Mouse (Mus musculus): ENCODE results near the gene Pom121. TPM values are rescaled to one million over a fixed set of nuclear protein-coding genes. Genes with fewer than 3 reads are reported as not detected.
"Not testable (repeated sequence)": the region's sequence is repeated elsewhere in the genome, so short reads cannot be mapped to it uniquely, and the experiment has no call there.

Gene Pom121
- polyA plus RNA-seq, 1 experiment from 2014 or later, result 20.9 TPM

DNA sequence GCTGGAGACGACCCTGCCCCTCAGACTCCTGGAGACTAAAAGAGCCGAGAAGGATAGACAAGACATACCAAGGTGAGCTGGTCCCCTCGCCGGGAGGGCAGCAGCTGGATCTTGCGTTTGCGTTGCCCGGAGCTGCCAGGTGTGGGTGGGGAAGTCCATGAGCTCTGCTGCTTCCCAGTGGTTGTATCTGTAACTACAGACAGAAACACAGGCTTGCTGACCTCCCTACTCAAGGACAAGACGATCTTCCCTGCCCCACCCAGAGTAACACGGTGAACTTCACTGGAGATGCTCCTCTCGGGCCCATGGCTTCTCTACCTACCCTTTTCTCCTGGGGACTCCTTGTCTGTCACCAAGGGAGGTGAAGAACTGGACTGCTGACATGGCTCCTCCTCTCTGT lies 10.6 kb downstream of the Pom121 start:
- Histone ChIP-seq H3K4me3 (no peak overlapping the region), H3K27me3 (ENCODE audit: insufficient read depth, poor library complexity, severe bottlenecking) (no peaks in the 10 kb centered on the region), H3K27ac (no peak overlapping the region), H3K36me3 (peaks cover 100% of the 10 kb centered on the region), H3K9me3 (no peaks in the 10 kb centered on the region), H3K4me1 (replicated peaks) (no peaks in the 10 kb centered on the region)
- WGBS, result 90% methylated on average over 10 of the region's 10 CpGs
- no peak for DNase-seq (ENCODE audit: low spot score)

DNA sequence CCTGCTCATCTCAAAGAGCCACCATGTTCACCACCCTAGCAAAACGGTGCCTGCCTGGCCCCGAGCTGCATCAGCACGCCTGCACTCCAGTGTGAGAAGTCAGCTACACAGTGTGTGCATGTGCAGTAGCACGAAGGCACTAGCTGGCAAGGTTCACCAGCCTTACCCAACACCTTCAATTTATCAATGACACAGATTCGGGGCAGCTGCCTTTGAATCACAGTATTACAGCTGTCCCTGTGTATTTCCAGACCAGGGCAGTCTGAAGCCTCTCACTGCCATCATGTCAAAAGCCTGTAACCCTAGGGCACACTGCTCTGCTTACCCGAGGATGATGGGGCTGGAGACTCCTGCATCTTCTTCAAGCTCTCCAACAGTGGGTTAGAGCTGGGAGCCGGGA lies 11.6 kb downstream of the Pom121 start:
- DNase-seq (ENCODE audit: low spot score), result no peak
- H3K9me3 ChIP-seq, result no peaks in the 10 kb centered on the region
- WGBS, result 91% methylated on average over 7 of the region's 7 CpGs
- no peaks in the 10 kb centered on the region for H3K27me3 ChIP-seq (ENCODE audit: insufficient read depth, poor library complexity, severe bottlenecking)
- H3K27ac ChIP-seq, result no peak overlapping the region
- peaks cover 100% of the 10 kb centered on the region for H3K36me3 ChIP-seq
- no peaks in the 10 kb centered on the region for H3K4me1 ChIP-seq (replicated peaks)
- no peak overlapping the region for H3K4me3 ChIP-seq

DNA sequence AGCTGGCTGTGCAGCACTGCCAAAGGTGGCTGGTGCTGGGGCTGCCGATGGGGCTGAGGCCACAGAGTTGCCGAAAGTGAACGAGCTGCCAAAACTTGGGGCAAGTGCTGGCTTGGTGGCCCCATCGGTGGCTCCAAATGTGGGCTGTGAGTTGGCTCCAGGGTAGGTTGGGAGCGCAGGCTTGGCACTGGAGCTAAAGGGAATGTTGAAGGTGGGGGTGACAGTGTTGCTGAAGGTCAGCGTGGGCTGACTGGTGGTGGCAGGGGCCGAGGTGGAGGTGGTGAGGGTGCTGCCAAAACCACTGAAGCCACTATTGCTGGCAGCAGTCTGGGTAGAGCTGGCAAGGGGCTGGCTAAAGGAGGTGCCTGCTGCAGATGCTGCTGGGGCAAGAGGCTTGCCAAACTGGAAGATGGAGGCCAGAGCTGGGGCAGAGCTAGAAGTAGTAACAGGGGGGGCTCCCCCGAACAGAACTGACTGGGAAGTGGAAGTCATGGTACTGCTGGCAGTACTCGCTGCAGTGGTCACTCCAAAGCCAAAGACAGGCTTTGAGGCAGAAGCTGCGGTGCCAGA lies 12.9 kb downstream of the Pom121 start:
- DNase-seq (ENCODE audit: low spot score), result no peak

DNA sequence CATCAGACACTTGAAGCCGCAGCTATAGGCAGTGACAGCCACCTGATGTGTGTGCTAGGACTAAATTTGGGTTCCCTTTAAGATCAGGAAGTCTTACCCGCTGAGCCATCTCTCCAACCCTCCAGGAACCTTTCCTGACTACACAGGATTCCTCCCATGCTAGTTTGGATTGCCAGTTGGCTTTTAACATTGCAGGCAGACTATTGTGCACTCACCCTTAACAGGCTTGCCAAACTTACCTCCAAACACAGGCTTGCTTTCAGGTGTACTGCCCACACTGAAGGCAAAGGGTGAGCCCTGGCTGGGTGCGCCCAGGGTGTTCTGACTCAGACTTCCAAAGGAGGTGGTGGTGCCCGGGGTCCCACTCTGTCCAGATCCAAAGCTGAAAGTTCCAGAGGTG lies 13.7 kb downstream of the Pom121 start:
- no peaks in the 10 kb centered on the region for H3K27me3 ChIP-seq (ENCODE audit: insufficient read depth, poor library complexity, severe bottlenecking)
- H3K4me1 ChIP-seq (replicated peaks), result no peaks in the 10 kb centered on the region
- peaks cover 100% of the 10 kb centered on the region for H3K36me3 ChIP-seq
- no peak overlapping the region for H3K4me3 ChIP-seq
- no peak overlapping the region for H3K27ac ChIP-seq
- H3K9me3 ChIP-seq, result no peaks in the 10 kb centered on the region
- DNase-seq (ENCODE audit: low spot score), result no peak
- WGBS, result 96% methylated on average over 4 of the region's 4 CpGs

More for the DNA sequence above, 12.9 kb downstream of the Pom121 start:
- peaks cover 100% of the 10 kb centered on the region for H3K36me3 ChIP-seq
- H3K4me1 ChIP-seq (replicated peaks), result no peaks in the 10 kb centered on the region
- no peak overlapping the region for H3K4me3 ChIP-seq
- no peaks in the 10 kb centered on the region for H3K27me3 ChIP-seq (ENCODE audit: insufficient read depth, poor library complexity, severe bottlenecking)
- H3K9me3 ChIP-seq, result no peaks in the 10 kb centered on the region
- WGBS, result 93% methylated on average over 10 of the region's 10 CpGs
- no peak overlapping the region for H3K27ac ChIP-seq

DNA sequence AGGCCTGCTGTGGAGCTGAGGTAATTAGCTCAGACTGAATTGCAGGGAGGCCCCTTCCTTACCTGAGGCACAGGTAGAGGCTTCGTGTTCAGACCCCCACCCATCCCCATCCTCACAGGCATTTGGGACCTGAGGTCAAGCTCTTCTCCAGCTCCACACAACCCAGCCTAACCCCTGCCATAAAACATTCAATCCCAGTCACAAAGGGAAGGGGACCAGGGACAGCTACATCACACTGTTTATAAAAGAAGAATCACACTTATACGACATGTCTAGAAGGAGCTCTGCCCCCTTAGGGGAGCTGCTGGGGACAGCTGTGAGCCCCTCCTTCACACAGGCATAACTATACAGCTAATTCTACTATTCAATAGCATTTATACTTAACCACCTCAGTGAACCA lies 18.0 kb downstream of the Pom121 start:
- peaks cover under 1% of the 10 kb centered on the region; the same call in 1 of the 2 replicates for H3K4me1 ChIP-seq (replicated peaks)
- DNase-seq (ENCODE audit: low spot score), result no peak
- H3K9me3 ChIP-seq, result peaks cover 6% of the 10 kb centered on the region; the same call in 1 of the 2 replicates
- H3K36me3 ChIP-seq, result peaks cover 100% of the 10 kb centered on the region
- 74% methylated on average over 2 of the region's 2 CpGs for WGBS
- H3K27me3 ChIP-seq (ENCODE audit: insufficient read depth, poor library complexity, severe bottlenecking), result no peaks in the 10 kb centered on the region
- no peak overlapping the region for H3K4me3 ChIP-seq
- H3K27ac ChIP-seq, result no peak overlapping the region

DNA sequence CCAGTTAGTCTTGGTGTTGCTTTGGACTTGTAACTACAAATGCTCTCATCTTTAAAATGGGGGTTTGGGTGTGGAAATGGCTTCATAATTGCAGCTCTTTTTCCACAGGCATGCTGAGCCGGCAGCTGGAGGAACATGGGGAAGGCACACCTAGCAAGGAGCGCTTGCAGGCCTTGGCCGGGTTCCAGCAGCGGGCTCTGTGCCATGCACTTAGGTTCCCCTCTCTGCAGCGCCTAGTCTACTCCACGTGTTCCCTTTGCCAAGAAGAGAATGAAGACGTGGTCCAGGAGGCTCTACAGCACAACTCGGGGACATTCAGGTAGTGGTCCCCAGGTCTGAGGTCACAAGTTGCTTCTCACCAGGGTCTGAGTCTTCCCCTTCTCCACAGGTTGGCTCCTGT lies 19.2 kb downstream of the Pom121 start:
- DNase-seq (ENCODE audit: low spot score), result no peak
- 92% methylated on average over 8 of the region's 8 CpGs for WGBS
- Histone ChIP-seq H3K27me3 (ENCODE audit: insufficient read depth, poor library complexity, severe bottlenecking) (no peaks in the 10 kb centered on the region), H3K9me3 (peaks cover 6% of the 10 kb centered on the region; the same call in 1 of the 2 replicates), H3K4me3 (no peak overlapping the region), H3K27ac (no peak overlapping the region), H3K4me1 (replicated peaks) (peaks cover 12% of the 10 kb centered on the region), H3K36me3 (peaks cover 92% of the 10 kb centered on the region)

DNA sequence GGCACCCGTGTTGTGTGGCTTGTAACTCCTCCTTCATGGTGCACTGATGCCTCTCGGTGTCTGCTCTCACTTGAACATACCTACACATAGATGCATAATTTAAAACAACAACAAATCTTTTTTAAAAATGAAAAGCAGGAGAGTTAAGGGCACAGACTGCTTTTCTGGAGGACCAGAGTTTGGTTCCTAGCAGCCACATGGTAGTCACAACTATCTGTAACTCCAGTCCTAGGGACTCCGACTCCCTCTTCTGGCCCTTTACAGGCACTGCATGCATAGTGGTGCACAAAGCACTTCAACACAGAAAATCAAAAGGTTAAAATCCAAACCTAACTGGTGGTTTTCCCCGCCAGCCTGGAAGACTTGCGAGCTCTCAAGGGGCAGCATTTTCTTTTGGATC lies 20.7 kb downstream of the Pom121 start:
- Histone ChIP-seq H3K9me3 (peaks cover 6% of the 10 kb centered on the region; the same call in 1 of the 2 replicates), H3K27me3 (ENCODE audit: insufficient read depth, poor library complexity, severe bottlenecking) (no peaks in the 10 kb centered on the region), H3K27ac (no peak overlapping the region), H3K4me1 (replicated peaks) (peaks cover 20% of the 10 kb centered on the region), H3K36me3 (peaks cover 76% of the 10 kb centered on the region), H3K4me3 (no peak overlapping the region)
- 93% methylated on average over 5 of the region's 5 CpGs for WGBS
- no peak for DNase-seq (ENCODE audit: low spot score)

DNA sequence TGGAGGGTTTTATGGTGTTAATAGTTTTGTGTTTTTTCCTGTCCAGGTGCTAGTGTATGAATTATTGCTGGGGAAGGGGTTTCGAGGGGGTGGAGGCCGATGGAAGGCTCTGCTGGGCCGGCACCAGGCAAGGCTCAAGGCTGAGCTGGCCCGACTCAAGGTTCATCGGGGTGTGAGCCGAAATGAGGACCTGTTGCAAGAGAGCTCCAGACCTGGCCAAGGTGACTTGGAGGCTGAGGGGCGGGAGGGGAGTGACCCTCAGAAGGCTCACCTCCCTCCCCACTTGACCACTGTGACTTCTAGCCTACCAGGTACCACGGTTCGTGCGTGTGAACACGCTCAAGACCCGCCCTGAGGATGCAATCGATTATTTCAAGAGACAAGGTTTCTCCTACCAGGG lies 23.2 kb downstream of the Pom121 start:
- H3K4me1 ChIP-seq (replicated peaks), result peaks cover 21% of the 10 kb centered on the region
- no peak for DNase-seq (ENCODE audit: low spot score)
- peak overlapping the region; percentile 96 for H3K4me3 ChIP-seq
- peaks cover 52% of the 10 kb centered on the region for H3K36me3 ChIP-seq
- peaks cover 6% of the 10 kb centered on the region; the same call in 1 of the 2 replicates for H3K9me3 ChIP-seq
- H3K27ac ChIP-seq, result no peak overlapping the region
- WGBS, result 96% methylated on average over 13 of the region's 13 CpGs
- H3K27me3 ChIP-seq (ENCODE audit: insufficient read depth, poor library complexity, severe bottlenecking), result no peaks in the 10 kb centered on the region

DNA sequence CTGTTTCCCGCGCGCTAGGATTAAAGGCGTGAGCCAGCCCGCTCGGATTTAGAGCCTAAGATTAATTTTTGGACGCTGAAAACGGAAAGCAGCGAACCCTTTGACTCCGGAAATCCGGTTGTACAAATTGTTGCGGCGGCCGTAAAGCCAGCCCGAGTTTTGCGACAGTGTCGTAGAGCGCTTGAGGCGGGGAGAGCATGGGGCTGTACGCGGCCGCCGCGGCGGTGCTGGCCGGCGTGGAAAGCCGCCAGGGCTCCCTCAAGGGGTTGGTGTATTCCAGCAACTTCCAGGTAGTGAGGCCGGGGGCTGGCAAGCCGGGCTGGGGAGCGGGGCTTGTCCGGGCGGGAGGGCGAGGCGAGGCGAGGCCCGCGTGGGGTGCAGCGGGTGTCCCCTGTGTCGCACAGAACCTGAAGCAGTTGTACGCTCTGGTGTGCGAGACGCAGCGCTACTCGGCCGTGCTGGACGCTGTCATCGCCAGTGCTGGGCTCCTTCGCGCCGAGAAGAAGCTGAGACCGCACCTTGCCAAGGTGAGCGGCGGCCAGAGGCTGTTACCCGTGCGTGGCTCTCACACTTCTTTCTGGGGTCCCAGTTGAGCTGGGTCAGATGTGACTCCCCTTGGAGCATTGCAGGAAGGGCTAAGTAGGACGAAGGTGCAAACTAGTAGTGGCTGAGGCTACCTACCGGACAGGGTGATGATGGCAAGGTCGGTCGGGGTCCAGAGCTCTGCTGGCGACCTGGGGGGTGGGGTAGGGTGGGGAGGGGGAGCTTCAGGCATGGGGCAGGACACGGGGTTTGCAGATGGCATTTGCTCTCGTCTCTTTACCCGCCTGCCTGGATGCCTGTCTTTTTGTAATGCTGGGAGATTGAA lies 24.3 kb downstream of the Pom121 start, which contains the start of gene Nsun5:
Gene Nsun5 (plus strand): TSS at position 167 of the 868 bp plus-strand sequence.
- H3K27ac ChIP-seq, result peak within 1 kb of the TSS; percentile 89
- H3K4me3 ChIP-seq, result peak within 1 kb of the TSS; percentile 96
- peaks cover 21% of the 10 kb centered on the region for H3K4me1 ChIP-seq (replicated peaks)
- under 1% methylated on average over 64 of the region's 64 CpGs for WGBS
- H3K9me3 ChIP-seq, result peaks cover 6% of the 10 kb centered on the region; the same call in 1 of the 2 replicates
- DNase-seq (ENCODE audit: low spot score), result peak; percentile 96
- peaks cover 40% of the 10 kb centered on the region for H3K36me3 ChIP-seq
- H3K27me3 ChIP-seq (ENCODE audit: insufficient read depth, poor library complexity, severe bottlenecking), result no peaks in the 10 kb centered on the region

DNA sequence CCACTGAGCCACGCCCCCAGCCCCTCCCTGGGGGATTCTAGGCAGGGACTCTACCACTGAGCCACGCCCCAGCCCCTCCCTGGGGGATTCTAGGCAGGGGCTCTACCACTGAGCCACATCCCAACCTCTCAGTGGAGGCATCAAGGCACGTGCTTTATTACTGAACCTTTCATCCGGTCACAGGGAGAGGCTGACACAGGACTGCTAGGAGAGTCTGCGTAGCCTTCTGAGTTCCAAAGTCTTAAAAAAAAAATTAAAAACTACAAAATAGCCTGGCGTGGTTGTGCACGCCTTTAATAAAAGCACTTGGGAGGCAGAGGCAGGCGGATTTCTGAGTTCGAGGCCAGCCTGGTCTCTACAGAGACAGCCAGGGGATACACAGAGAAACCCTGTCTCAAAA lies 25.1 kb downstream of the Pom121 start:
- not testable (repeated sequence) for H3K9me3 ChIP-seq; H3K27me3 ChIP-seq (ENCODE audit: insufficient read depth, poor library complexity, severe bottlenecking); DNase-seq (ENCODE audit: low spot score)
- H3K36me3 ChIP-seq, result peaks cover 32% of the 10 kb centered on the region
- H3K27ac ChIP-seq, result peak overlapping the region; percentile 89
- H3K4me1 ChIP-seq (replicated peaks), result peaks cover 21% of the 10 kb centered on the region
- WGBS, result 63% methylated on average over 9 of the region's 9 CpGs
- H3K4me3 ChIP-seq, result peak overlapping the region; percentile 96

DNA sequence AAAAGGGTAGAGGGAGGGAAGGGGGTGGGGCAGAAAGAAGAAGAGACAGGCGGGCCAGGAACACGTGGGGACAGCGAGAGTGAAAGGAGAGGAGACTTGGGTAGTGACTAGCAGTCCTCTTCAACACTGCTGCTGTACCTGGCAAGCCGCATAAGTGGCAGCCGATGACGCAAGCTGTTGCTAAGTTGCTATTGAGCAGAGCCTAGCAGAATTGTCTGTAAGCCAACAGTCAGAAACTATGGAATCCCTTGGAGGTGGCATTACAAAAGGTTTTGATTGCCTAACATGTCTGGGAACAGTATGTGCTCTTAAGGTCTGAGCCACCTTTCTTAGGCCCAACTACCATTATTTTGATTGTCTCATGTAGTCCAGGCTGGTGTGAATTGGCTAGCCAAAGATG lies 26.0 kb downstream of the Pom121 start:
- Histone ChIP-seq H3K36me3 (peaks cover 23% of the 10 kb centered on the region), H3K4me1 (replicated peaks) (peaks cover 26% of the 10 kb centered on the region), H3K27ac (no peak overlapping the region), H3K9me3 (peaks cover 2% of the 10 kb centered on the region; the same call in 1 of the 2 replicates), H3K4me3 (no peak overlapping the region), H3K27me3 (ENCODE audit: insufficient read depth, poor library complexity, severe bottlenecking) (no peaks in the 10 kb centered on the region)
- 87% methylated on average over 6 of the region's 6 CpGs for WGBS
- no peak for DNase-seq (ENCODE audit: low spot score)

DNA sequence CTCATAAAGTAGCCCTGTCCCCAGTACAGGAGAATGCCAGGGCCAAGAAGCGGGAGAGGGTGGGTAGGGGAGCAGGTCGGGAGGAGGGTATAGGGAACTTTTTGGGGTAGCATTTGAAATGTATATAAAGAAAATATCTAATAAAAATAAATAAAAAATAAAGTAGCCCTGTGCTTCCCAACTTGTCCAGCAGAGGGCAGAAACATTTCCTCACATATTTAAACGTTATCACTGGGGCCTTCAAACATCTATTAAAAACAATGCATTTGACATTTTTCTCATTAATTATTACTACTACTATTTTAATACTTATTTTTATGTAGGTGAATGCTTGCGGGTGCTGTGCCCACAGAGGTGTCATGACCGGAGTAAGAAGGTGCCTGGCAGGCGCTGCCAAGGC lies 26.5 kb downstream of the Pom121 start:
- DNase-seq (ENCODE audit: low spot score), result no peak
- Histone ChIP-seq H3K36me3 (peaks cover 19% of the 10 kb centered on the region), H3K27me3 (ENCODE audit: insufficient read depth, poor library complexity, severe bottlenecking) (no peaks in the 10 kb centered on the region), H3K4me1 (replicated peaks) (peaks cover 26% of the 10 kb centered on the region), H3K27ac (no peak overlapping the region), H3K4me3 (no peak overlapping the region), H3K9me3 (no peaks in the 10 kb centered on the region)
- 57% methylated on average over 6 of the region's 6 CpGs for WGBS

DNA sequence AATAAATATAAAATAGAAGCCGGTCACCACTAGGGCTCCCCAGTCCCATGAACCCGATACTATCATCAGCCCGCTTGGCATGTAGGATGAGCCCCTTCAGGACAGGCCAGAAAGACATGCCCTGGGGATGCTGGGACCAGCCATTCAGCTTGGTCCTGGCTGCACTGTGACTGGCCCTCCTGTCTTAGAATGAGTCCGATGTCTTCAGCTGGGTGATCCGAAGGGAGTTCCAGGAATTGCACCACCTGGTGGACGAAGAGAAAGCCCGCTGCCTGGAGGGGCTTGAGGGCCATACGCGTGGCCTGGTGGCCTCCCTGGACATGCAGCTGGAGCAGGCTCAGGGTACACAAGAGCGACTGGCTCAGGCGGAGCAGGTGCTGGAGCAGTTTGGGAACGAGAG lies 30.8 kb downstream of the Pom121 start:
- H3K4me3 ChIP-seq, result no peak overlapping the region
- no peaks in the 10 kb centered on the region for H3K36me3 ChIP-seq
- WGBS, result 29% methylated on average over 12 of the region's 12 CpGs
- no peaks in the 10 kb centered on the region for H3K27me3 ChIP-seq (ENCODE audit: insufficient read depth, poor library complexity, severe bottlenecking)
- DNase-seq (ENCODE audit: low spot score), result peak; percentile 67
- no peaks in the 10 kb centered on the region for H3K9me3 ChIP-seq
- H3K4me1 ChIP-seq (replicated peaks), result peaks cover 5% of the 10 kb centered on the region; the same call in 1 of the 2 replicates
- no peak overlapping the region for H3K27ac ChIP-seq

Measured in hindbrain, embryonic 10.5 days (tissue).